ENCODE assay signal across 8 mouse cellular contexts in genomic region chr5:125531634-125532033, GRCm38 (mm10). TPM values are rescaled to one million over a fixed set of nuclear protein-coding genes. Genes with fewer than 3 reads are reported as not detected.
DNase-seq lines count a peak whose midpoint lies in the region; ATAC-seq and TF ChIP-seq lines count a peak whose summit lies in the region.

TSS of gene Tmem132b (plus strand) at chr5:125531774.

- H3K9me3 ChIP-seq in E14TG2a.4 (ENCODE audit: low read length), result no peaks in the 10 kb centered on the region
- no peaks in the 10 kb centered on the region for H3K9me3 ChIP-seq in ES-E14 (ENCODE audit: control insufficient read depth, insufficient read depth, low read depth, low read length)
- H3K9me3 ChIP-seq in neural tube, embryonic 12.5 days, result no peaks in the 10 kb centered on the region

- H3K36me3 ChIP-seq in E14TG2a.4 (ENCODE audit: insufficient read depth, low read length) (no peaks in the 10 kb centered on the region), ES-E14 (ENCODE audit: control insufficient read depth, insufficient read depth, low read length, poor library complexity, severe bottlenecking) (no peaks in the 10 kb centered on the region)
- no peaks in the 10 kb centered on the region for H3K36me3 ChIP-seq in neural tube, embryonic 12.5 days

- H3K4me1 ChIP-seq in E14TG2a.4 (replicated peaks; ENCODE audit: low read depth, low read length) (peaks cover 60% of the 10 kb centered on the region), ES-E14 (ENCODE audit: control insufficient read depth in 2 of 2, insufficient read depth in 2 of 2, low read length in 2 of 2, poor library complexity in 1 of 2) (peaks cover 0 to 9% of the 10 kb centered on the region in 2 experiments; a peak in 2 of 4 replicates)
- H3K4me1 ChIP-seq in neural tube, embryonic 12.5 days, result peaks cover 42% of the 10 kb centered on the region

- H3K4me3 ChIP-seq in E14TG2a.4 (replicated peaks; ENCODE audit: low read length) (peak within 1 kb of the TSS; percentile 82), ES-E14 (ENCODE audit: insufficient read depth in 1 of 2, low read depth in 1 of 2, low read length in 2 of 2, poor library complexity in 1 of 2, severe bottlenecking in 1 of 2) (peak within 1 kb of the TSS; percentile 69 to 77)
- peak within 1 kb of the TSS; percentile 58 for H3K4me3 ChIP-seq in neural tube, embryonic 12.5 days

- H3K9ac ChIP-seq in ES-E14 (ENCODE audit: insufficient read depth, low read depth, low read length, poor library complexity, severe bottlenecking), result peak within 1 kb of the TSS; percentile 66
- peak within 1 kb of the TSS; percentile 64 for H3K9ac ChIP-seq in neural tube, embryonic 12.5 days

- H3K27me3 ChIP-seq in E14TG2a.4 (ENCODE audit: insufficient read depth, low read length), result peaks cover 83% of the 10 kb centered on the region
- peaks cover 49% of the 10 kb centered on the region for H3K27me3 ChIP-seq in neural tube, embryonic 12.5 days (replicated peaks)

- in situ Hi-C loops in ES-E14 (cut with MboI; ENCODE audit: low sequenced_read_pairs in 2 of 2, unreplicated experiment in 2 of 2), result no loop called here

- peak; percentile 25 for ATAC-seq in neural tube, embryonic 12.5 days (ENCODE audit: low FRiP score, low read depth)
- no peak for ATAC-seq in erythroid progenitor cell, adult 5-6 weeks (replicated peaks; ENCODE audit: low FRiP score, poor library complexity, severe bottlenecking)

- 3% methylated on average over 25 of the region's 25 CpGs for WGBS in neural tube, embryonic 12.5 days

- no peak within 1 kb of the TSS for H3K27ac ChIP-seq in ES-E14 (ENCODE audit: insufficient read depth, low read depth, low read length, poor library complexity, severe bottlenecking)
- no peak within 1 kb of the TSS for H3K27ac ChIP-seq in neural tube, embryonic 12.5 days

- intact Hi-C loops in left cerebral cortex, postnatal 14 days (cut with DNase I), result loop anchor here (5.0 to 10.0 kb wide), 5 partner anchors 46 to 866 kb away; no protein-coding TSS in a partner anchor

- no peak for TF ChIP-seq CTCF in E14TG2a.4 (conservative IDR thresholded peaks at IDR 0.05; ENCODE audit: low read length)

- peak within 1 kb of the TSS; percentile 95 for H3K4me2 ChIP-seq in neural tube, embryonic 12.5 days (replicated peaks)

- DNase-seq in ES-E14 (ENCODE audit: low read depth, low spot score), result no peak
- DNase-seq in frontal cortex, postnatal 36 days (ENCODE audit: low spot score in 2 of 2), result peak; percentile 66 to 67
- DNase-seq in left cerebral cortex, postnatal 14 days (ENCODE audit: low spot score in 2 of 2), result peak; percentile 48 to 69
- DNase-seq in ovary, postnatal 14 days (ENCODE audit: low spot score), result no peak
- DNase-seq in testis, postnatal 10 days (ENCODE audit: low spot score), result no peak

TF ChIP-seq in ES-E14, 5 proteins besides CTCF, POLR2A, EP300 and RAD21:
- no peak for TF ChIP-seq HCFC1 (IDR thresholded peaks at IDR 0.05; ENCODE audit: borderline replicate concordance, insufficient read depth, low read length)
TF ChIP-seq in ES-E14: peak in this region for 0.

RNA-seq across cellular contexts. Expression of gene Tmem132b, which starts in this region (rescaled TPM):
- total RNA-seq in ES-E14 (2012; rRNA removed), result 0.13 and 0.48 TPM in 2 replicates
- total RNA-seq in left cerebral cortex, postnatal 14 days (2021), result 100 to 1,000 TPM; 136 to 152 TPM
- 2.7 and 3.1 TPM in 2 replicates for polyA plus RNA-seq in neural tube, embryonic 12.5 days (2016; fragmentation: Nextera tagmentation; extraction: Ambion mirVana)
- not detected in 2 replicates for total RNA-seq in erythroid progenitor cell, adult 5-6 weeks (2015; ENCODE audit: low replicate concordance)
- total RNA-seq in erythroid progenitor cell, adult 5-6 weeks (2017; ENCODE audit: low replicate concordance), result not detected in 2 replicates

Comparison
In these comparisons a context has a peak if more than half of its experiments do, and no peak if none do; other contexts are left out.
1. RNA of gene Tmem132b (total RNA-seq): 136 to 152 TPM in left cerebral cortex, postnatal 14 days; 0.13 to 0.48 TPM in ES-E14 and not detected in erythroid progenitor cell, adult 5-6 weeks; every median in the first group is over 10 times any median in the second.
2. DNase-seq: peak in frontal cortex, postnatal 36 days (2 of 2) and left cerebral cortex, postnatal 14 days (2 of 2); none in ES-E14 (single experiment), ovary, postnatal 14 days (single experiment) and testis, postnatal 10 days (single experiment).
3. Peak in every context shown above with its lines, with median percentiles within 50 percentile points of each other: H3K4me3 ChIP-seq.